Mouse (Mus musculus) G1E (cell line): ENCODE results near the gene Klhl29.

Source experiments
- CTCF ChIP-seq: IDR thresholded peaks from 2 replicates; pipeline ENCODE4 v1.5.1; 2012; ENCODE audit warnings: low read depth, low read length, inconsistent platforms, mixed read lengths
- GATA1 ChIP-seq: IDR thresholded peaks from 2 replicates; pipeline ENCODE4 v1.6.1; 2012; ENCODE audit warnings: borderline replicate concordance, low read length, inconsistent platforms, mixed read lengths
- GATA2 ChIP-seq: IDR thresholded peaks from 2 replicates; pipeline ENCODE4 v1.6.1; 2012; ENCODE audit warnings: low read depth, low read length, inconsistent platforms, borderline replicate concordance
- TAL1 ChIP-seq: conservative IDR thresholded peaks from 2 replicates; pipeline ENCODE4 v1.6.1; 2012; ENCODE audit warnings: low read depth, low read length, inconsistent platforms, mixed read lengths

DNA sequence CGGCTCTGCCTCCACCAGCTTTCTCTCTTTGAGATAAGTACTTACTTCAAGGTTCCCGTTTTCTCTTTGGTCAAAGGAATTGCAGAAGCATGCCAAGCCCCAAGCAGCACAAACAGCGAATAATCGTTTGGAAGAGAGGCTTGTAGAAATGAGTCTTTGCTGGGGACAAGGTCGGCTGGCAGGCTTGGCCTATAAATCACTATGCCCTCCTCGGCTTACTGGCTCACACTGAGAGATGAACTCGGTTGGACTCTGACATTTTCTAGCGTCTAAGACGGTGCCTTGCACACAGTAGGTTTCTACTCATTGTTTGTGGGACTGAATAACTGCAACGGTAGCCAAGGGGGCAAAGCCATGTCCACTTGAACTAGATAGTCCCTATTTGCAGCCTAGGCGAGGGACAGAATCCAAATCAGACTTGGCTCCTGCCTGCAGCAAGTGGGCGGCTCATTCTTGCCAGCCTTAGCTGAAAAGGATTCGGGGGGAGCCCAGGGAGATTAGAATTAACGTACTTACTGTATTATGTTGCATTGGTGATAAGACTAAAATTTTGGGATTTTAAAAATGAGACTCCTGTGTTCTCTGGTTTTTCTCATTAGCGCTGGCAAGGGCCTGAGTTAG lies 128.7 kb downstream of the Klhl29 start:
- TF ChIP-seq GATA1 (no peak), CTCF (no peak), GATA2 (no peak), TAL1 (no peak)
